Mouse (Mus musculus) kidney, postnatal 36 days (tissue): ENCODE measurements around the gene Ppib.

Source experiments
- DNase-seq, 2 experiments: peaks; one replicate each; pipeline ENCODE4 v3.0.0; 2021 to 2022; ENCODE audit warnings: mixed read lengths in 2 of 2

Ppib gene

DNA sequence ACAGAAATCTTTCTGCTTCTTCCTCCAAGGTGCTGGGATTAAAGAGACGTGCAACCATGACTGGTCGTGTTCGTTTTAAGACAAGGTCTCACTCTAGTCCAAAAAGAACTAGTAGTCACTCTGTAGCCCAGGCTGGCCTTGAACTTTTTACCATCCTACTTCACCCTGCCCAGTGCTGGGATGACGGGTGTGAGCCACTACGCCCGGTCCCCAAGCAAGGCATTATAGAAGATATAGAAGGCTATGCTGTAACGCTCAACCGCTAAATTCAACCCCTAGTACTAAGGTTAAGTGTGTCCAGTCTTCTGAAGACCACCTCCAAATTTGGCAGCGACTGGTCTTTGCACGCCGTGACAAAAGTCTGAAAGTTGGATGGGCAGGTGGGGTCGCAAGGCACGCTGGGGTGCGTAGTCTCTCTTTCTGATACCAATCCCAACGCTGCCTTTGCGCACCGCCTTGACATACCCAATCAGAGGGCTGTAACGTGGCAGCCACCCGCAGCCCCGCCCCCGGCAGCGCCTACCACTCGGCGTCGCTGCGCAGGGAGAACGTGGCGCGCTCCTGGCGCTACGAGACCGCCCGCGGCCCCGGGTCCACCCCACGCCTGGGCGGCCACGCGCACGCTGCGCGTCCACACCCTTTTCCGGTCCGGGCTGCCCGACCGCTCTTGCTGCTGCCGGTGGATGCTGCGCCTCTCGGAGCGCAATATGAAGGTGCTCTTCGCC, at the start of gene Ppib:
Gene Ppib, plus strand, starts transcription at position 640 of the 725 bp plus-strand sequence.
- DNase-seq, result peak; percentile 99

DNA sequence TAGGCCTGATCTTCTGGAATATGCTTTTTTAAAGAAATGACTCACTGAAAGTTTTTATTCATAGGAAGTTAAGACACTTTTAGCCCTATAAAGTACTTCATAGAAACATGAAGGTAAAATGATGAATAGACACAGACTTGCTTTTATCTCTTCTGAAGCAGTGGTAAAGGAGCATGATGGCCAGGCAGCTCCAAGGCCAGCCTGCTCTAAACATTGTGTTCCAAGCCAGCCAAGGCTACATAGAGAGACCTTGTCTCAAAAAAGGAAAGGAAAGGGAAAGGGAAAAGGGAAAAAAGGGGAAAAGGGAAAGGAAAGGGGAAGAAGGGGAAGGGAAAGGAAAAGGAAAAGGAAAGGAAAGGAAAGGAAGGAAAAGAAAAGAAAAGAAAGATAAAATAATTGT, 39.4 kb upstream of the Ppib start:
- no peak for DNase-seq

DNA sequence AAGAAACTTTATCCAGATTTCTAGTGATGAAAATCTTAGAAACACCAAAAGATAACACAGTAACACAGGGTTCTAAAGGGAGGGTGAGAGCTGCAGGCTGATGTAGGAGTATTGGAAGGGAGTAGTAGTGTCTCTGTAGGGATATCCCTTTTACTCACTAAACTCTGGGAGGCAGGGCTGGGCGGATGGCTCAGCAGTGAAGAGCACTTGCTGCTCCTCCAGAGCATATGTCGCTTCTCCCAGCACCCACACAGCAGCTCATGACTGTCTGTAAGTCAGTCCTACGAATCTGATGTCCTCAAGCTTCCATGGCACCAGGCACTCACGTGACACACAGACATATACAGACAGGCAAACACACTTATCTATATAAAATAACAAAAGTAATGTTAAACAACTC, 21.9 kb upstream of the Ppib start:
- DNase-seq, result no peak

DNA sequence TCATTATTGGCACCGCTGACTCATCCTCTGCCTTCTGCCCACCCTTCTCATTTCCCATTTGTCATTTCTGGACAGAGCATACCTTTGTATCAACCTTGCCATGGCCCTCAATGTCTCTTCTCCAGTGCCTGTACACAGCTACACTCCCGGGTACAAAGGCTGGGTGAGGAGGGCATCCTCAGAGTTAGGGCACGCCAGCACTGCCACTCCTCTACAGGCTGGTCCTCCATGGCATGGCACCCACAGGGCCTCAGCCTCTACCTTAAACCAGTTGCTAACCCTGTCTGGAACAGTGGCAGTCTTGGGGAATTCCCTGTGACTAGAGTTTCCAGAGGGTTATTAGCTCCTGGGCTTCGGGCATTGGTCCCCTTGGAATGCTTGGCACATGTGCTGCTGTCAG, 21.4 kb upstream of the Ppib start:
- DNase-seq, result no peak

DNA sequence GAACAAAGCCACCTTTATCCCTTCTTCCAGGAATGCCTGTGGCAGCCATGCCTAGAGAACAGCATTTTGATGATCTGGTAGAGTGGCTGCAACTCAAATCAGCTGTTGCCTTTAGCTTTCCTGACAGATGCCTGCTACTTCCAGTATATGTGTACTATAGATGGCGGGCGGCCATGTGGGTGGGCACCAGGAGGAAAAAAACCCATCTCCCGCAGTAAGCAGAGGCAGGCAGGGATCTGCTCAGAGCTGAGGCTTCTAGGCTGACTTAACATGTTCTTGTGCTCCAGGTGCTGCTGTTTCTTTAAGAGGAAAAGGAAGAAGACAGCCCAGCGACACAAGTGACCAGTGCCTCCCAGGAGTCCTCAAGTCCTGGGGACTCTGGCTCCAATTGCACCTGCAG, 20.7 kb upstream of the Ppib start:
- no peak for DNase-seq

DNA sequence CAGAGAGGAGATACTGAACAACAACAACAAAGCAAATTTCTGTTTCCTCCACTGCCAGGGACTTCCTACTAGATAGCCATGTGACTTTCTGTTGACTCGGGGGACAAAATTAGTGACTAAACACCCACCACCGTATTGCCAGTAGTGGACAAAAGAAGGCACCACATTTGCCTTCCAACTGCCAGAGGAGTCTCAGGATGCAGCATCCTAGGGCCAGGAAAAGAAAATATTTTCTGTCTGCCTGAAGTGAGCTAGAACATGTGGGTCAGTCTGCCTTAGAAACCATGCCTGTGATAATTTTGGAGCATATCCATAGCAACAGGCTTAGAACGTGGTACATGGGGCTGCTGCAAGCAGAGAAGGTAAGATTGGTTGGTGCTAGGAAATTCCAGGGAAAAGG, 19.2 kb upstream of the Ppib start:
- no peak for DNase-seq

DNA sequence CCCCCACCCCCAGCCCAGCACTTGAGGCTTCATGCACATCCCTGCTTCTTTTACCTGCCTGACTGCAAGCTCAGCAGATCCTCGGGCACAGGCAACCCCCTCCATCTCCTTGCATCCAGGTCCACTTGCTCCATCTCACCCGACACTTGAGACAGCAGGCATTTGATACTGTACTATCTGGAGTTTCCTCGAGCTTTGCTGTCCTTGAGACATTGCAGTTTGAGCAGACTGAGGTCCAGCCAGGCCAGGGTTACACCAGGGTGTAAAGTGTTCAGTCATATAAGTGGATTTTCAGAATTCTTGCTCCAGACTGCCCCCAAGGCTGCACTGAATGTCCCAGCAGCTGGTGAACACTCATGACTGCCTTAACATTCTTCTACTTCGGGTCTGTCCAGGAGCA, 17.7 kb upstream of the Ppib start:
- DNase-seq, result no peak

DNA sequence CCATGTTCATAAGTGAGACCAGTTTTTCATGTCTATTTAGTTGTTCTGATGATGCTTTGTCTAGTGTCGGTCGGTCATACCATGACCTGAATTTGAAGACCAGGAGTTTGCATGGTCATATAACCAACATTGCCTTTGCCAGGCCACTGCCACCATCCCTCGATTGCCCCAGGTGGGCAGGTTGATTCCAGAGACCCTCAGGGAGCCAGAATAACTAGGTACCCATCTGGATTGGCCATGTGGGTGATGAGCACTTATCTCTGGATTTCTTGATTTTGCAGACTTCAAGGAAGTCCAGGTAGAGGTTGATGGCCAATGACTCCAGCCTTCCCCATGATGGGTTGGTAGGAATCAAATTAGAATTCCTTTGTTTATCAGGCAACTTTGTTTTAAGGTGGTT, 16.8 kb upstream of the Ppib start:
- no peak for DNase-seq

DNA sequence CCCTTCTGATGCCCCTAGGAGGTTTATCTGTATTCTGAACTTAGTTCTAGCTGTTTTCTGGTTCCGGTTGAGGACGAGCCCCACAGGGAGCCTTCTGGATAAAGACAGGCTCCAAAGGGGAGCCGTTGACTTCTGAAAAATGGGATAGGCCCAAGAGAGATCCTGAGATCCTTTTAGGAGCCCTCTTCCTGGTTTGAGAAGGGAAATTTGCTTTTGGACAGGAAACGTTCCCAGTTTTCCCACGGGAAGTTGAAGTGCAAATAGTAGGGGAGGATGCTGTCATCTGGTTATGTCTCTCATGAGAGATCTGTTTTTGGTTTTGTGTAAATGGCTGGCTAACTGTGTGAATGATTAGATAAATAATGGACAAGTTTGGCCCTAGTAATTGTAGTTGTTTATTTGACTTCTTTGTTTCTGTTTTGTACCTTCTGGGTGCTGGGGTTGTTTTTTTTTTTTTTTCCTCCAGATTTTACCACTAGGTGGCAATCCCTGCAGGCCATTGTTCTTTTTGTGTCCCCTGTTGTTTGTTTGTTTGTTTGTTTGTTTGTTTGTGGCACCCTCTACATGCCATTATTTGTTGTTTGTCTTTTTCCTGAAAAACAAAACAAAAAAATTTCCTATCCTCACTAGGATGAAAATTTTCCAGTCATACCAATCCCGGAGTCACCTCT, 10.0 kb upstream of the Ppib start:
- no peak for DNase-seq

DNA sequence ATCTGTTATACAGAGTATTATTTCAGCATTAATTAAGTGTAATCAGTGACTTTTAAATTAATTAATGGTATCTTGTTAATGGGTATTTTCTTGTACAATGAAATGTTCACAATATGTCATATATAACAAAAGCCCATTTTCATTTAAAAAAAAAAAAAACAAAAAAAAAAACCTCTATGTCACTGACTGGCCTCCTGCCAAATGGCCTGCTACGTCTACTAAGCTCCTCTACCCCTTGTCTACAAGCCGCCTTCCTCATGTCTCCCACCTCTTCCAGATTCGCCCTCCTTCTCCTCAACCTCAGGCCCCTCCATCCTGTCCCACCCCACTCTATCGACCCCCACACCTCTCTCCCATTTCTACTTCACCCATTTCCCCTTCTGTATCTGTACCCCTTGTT, 8.5 kb upstream of the Ppib start:
- no peak for DNase-seq

DNA sequence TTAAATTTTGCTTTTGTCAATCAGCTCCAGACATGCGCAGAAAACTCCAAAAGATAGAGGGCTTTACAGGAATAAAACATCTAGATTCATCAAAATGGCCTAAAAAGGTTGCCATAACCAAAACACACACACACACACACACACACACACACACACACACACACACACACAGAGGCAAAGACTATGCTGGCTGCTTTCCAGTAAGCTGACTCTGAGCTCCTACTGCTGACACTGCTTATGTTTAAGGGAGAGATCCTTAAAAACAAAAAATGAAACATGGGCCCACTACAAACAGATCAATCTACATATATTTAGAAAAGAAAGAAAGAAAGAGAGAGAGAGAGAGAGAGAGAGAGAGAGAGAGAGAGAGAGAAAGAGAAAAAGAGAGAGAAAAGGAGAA, 7.3 kb upstream of the Ppib start:
- no peak for DNase-seq

DNA sequence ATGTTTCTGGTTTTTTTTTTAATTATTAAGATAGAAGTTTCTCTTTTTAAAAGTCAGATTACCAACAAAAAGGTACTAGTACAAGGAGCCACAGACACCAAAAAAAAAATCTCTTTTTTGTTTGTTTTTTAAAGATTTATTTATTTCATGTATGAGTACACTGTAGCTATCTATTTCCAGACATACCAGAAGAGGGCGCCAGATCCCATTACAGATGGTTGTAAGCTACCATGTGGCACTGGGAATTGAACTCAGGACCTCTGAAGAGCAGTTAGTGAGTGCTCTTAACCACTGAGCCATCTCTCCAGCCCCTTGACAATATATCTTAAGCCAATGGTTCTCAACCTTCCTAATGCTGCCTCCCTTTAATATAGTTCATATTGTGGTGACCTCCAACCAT, 6.4 kb upstream of the Ppib start:
- DNase-seq, result no peak

DNA sequence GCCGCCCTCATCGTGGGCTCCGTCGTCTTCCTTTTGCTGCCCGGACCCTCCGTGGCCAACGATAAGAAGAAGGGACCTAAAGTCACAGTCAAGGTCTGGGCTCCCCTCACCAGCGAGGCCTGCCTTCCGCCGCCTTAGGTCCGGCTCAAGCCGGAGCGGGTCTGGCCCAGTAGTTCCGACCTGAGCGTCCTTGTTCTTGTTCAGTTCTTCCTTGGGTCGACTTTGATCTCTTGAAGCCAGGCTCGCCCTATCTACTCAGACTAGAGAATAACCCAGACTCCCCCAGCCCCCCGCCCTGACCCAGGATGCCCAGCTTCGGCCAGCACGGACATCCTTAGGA, 256 bp downstream of the Ppib start:
- DNase-seq, result no peak

DNA sequence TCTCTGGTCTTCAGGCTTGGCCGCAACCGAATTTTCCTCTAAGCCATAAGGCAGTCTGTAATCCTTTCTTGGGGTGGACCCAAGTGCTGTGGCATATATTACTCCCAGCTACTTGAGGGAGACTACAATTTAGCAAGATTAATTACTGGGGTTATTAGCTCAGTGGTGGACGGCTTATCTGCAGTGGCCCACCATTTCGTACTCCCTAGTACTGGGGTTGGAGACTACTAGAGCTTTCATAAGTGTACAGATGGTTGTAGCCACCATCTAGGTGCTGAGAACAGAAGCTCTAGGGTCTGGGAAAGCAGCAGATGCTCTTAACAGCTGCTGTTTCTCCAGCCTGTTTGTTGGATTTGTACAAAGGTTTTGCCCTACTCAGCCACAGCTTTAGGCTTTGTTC, 964 bp downstream of the Ppib start:
- no peak for DNase-seq

DNA sequence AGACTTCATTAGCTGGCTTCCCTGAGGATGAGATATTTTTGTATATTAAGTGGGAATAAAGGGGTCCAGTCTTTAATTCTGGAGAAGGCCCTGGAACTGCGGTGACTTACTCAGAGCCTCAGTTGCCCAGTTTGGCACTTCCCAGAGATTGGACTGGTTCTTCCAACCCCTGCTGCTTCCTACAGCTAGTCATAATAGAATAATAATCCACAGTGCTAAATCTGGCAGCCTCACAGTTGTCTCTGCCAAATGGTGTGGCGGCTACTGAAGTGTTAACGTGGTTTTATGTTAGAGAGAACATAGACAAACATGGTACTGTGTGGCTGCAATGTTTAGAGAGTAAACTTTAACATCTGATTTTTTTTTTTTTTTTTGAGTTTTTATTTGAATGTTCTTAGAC, 1.6 kb downstream of the Ppib start:
- no peak for DNase-seq

DNA sequence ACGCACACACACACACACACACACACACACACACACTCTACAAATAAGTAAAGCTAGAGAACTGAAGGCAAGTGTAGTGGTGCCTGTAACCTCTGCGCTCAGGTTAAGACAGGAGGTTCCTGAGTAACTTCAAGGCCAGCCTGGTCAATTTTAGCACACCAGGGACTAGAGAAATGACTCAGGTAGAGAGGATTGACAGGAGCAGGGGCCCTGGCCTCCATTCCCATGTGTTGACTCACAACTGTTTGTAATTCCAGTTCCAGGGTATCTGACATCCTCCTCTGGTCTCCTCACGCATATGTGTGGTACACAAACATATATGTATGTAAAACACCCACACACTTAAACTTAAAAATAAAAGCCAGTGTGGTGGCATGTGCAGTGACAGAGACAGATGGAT, 3.4 kb downstream of the Ppib start:
- no peak for DNase-seq

DNA sequence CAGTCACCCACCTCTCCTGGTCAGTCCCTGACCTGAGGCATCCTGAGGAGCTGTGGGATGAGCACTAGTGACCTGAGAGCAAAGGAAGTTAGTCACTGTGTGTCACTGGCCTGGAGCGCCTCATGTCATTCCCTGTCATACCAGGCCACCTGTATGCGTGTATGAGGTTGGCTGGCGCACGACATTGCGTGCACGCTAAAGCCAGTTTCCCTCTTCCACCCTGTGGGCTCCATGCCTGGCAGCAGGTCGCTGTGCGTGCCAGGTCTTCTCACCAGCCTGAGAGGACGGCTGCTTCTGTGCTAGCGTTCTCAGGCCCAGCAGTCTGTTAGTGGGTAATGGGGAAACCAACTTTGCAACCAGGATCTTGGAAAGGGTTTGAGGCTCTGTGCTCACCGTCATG, 4.3 kb downstream of the Ppib start:
- DNase-seq, result no peak

DNA sequence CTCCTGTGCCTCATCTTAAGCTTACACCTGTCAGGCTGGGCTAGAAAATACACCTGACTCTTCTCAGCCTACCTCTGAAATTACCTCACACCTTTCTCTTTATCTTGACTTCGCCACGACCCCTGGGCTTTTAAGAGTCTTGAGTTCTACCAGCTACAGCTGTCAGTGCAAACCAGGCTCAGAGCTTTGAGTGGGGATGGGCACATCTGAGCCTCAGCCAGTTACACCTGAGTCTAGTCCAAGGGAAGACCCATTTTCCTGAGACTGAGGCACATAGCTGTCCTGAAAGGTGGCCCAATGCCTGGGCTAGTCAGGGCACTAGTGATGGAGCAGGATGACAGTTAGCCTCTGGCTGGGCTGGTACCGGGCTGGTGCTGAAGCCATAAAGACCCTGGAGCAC, 6.8 kb downstream of the Ppib start:
- DNase-seq, result no peak

DNA sequence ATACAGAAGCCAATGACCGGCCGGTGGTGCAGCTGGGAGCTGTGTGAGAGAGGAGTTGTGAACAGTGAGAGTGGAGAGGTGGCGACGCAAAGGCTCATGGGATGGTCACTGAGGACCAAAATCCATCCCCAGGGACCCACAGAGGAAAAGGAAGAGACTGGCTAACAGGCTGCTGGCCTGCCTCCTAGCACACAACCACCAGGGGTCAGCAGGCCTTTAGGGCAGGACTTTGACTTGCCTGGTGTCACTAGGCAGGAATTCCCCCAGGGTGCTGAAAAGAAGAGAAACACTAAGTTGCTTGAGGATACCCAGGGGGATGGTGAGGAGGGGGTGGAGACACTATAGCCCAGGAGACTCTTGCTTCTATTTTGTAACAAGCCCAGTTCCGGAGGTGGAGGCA, 7.5 kb downstream of the Ppib start:
- DNase-seq, result peak; percentile 44 to 81

DNA sequence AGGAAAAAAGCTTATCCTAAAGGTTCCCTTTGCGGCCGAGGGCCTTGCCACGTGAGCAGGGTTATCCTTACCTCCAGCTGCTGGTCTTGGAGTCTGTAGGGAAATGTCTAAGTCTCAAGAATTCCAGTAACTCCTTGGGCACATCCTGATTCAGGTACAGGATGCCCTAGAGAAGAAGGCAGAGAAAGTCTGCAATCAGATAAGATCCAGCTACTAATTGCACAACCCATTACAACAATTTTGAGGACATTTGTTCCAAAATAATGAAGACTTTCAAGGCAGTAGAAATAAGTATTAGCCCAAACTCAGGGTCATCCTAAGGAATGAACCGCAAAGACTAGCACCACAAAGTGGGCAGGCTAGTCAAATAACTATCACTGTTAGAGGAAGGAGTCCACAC, 8.0 kb downstream of the Ppib start:
- no peak for DNase-seq

DNA sequence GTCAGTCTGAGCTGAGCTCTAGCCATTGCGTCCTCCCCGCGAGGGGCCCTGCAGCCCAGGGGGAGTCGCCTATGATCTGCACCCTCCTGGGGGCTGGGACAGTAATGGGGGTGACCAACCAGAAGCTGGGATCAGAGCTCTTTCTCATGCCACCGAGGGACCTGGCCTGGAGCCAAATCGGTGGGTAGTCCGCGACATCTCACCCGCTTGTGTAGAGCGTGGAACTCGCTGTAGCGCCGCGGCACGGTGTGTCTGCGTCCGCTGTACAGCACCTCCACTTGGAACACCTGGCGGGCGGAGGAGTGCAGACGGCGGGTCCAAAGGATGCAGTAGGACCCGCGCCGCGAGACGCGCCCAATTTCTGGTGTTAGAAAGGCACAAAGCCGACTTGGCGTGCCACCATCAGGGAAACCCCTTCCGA, 9.0 kb downstream of the Ppib start:
- DNase-seq, result peak in 1 of 2 experiments; percentile 50

DNA sequence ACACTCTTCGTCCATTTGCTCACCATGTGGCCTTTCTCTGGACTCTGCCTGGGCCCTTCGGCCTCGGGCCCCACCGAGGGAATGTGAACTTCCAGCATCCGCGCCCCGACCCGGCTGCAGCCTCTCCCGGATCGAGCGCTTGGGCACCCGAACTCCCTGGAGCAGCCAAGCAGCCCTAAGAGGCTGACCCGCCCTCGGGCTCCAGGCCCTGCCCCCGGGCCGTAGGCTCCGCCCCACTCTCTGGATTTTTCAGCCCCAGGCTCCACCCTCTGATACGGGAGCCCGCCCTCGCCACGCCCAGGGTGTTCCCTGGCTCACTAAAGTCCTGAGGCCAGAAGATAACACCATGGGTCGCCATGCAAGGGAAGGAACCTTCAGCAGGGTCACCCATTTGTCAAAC, 9.6 kb downstream of the Ppib start, which contains the start of gene Snx22:
Gene Snx22, minus strand, starts transcription at position 137 of the 400 bp plus-strand sequence.
- DNase-seq, result peak; percentile 91 to 95

DNA sequence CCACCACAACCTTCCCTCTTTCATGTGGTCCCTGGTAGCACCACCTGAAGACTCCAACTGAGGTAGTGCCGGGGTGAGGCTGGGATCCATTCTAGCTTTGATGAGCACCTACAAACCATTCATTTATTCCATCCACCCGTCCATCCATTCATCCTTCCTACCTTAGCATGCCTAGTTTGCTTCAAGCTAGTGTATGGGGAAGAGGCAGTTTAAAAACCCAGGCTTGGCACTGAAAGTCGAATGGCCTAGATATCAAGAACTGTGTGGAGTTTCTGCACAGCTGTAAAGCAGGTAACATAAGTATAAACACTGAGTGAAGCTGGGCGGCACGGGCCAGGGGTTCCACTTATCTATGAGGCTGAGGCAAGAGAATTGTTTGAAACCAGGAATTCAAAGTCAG, 10.1 kb downstream of the Ppib start:
- DNase-seq, result no peak

DNA sequence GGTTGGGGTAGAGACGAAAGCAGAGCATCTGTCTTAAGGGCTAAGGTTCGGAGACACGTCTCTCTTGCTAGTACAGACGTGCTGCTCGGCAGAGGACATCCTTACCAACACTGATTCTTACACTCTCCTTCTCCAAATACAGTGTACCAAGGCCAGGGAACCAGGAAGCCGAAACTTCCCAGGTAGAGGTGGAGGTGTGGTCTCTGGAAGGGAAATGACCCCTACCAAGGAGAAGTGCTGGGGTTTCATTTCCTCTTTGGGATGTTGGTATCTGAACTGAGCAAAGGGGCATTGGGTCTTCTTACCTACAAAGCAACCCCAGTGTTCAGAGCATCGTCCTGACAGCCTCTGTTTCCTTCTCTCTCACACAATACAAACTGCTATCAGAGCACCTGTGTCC, 12.7 kb downstream of the Ppib start:
- DNase-seq, result no peak

DNA sequence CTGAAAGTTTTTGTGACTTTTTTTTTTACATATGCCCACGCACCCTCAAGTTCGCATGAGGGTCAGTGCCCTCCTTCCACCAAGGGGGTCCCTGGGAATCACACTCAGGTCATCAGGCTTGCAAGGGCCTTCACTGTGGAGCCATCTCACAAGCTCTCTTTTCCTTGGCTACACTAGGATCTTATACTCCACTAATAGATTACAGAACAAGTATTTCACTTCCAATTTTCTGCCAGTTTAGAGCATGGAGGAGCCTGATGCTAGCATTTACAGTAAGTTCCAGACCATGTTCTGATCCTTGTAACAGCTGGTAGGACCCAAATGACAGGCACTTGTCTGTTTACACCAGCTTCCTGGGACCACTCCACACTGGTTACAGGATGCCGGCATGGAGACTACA, 18.1 kb downstream of the Ppib start:
- DNase-seq, result no peak
